Mouse (Mus musculus): ENCODE results near the gene B3gnt3.

B3gnt3 gene

DNA sequence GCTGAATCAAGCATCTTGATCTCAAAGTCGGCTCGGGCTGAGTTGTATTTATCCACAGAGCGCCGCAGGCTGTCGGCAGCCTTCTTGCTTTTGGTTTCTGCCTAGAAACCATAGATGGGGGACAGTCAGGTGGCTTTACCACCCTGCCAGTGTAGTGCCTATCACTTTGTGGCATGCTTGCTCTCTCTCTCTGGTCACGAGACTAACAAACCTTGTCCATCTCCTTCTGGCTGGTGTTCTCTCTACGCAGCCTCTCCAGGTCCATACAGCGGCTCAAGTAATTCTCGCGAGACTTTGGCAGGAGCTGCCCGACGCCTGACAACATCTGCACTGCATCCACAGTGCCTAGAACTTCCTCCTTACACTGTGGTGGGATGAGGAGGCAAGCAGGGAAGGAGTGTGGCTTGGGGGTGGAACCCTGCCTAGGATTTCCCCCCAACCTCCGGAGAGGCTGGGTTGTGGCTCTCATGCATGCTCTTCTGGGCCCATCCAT lies 15.0 kb upstream of the B3gnt3 start:
- TF ChIP-seq GATA4 (IDR thresholded peaks at IDR 0.05; ENCODE audit: insufficient replicate concordance, low read length): no peak

GRCm38 (mm10) chr8:71715531-71715930 lies 13.9 kb upstream of the B3gnt3 start:
- no peak for TF ChIP-seq GATA4 (IDR thresholded peaks at IDR 0.05; ENCODE audit: insufficient replicate concordance, low read length)

- TF ChIP-seq GATA4 (IDR thresholded peaks at IDR 0.05; ENCODE audit: insufficient replicate concordance, low read length): no peak
These were observed 10.0 kb upstream of the B3gnt3 start for GRCm38 (mm10) chr8:71711574-71711973.

DNA sequence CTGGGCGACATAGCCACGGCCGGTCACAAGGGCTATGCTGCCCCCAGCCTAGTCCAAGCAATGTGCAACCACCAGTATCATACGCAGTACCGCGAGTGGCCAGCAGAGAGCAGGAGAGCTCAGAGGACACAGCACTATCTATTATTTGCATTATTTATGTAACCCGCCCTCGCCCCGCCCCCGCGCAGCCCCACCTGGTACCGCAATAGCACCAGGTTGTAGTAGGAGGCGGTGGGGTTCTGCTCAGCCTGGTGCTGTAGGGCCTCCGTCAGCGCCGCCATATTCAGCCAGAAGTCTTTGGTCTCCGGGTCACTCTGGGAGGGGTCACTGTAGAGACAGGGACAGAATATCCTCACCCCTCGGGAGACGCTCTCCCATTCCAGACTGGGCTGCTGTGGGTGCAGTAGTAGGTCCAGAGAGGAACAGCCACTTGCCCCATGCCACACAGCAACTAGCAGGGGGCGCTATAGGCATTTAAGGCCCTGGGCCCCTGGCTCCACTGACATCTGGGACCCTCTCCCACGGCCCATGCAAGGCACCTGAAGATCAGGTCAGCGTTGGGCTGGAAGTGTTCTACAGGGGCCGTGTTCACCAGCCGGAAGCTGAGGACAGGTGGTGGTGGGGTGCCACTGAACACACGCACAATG lies 8.3 kb upstream of the B3gnt3 start:
- no peak for TF ChIP-seq GATA4 (IDR thresholded peaks at IDR 0.05; ENCODE audit: insufficient replicate concordance, low read length)

- TF ChIP-seq GATA4 (IDR thresholded peaks at IDR 0.05; ENCODE audit: insufficient replicate concordance, low read length): no peak
These were observed 7.7 kb upstream of the B3gnt3 start for GRCm38 (mm10) chr8:71709134-71709799.

- TF ChIP-seq GATA4 (IDR thresholded peaks at IDR 0.05; ENCODE audit: insufficient replicate concordance, low read length): no peak
These were observed 6.3 kb upstream of the B3gnt3 start for GRCm38 (mm10) chr8:71707874-71708273.

DNA sequence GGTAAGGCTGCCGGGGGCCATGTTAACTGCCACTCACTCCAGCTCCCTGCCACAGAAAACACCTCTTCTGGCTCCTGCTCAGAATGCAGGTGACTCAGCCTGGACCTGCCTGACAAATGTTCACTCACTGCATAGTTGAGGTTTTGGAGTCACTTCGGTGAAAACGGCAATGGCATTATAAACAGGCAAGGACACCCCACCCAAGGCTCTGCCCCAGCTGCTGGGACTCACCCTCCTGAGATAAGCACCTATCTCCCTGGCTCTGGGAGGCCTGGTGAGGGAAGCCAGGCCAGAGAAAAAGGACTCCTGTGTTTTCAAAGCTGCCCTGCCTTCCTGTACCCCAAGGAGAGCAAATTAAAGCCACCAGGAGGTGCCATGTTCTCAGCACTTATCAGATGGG lies 1.3 kb upstream of the B3gnt3 start:
- no peak for TF ChIP-seq GATA4 (IDR thresholded peaks at IDR 0.05; ENCODE audit: insufficient replicate concordance, low read length)

- no peak for TF ChIP-seq GATA4 (IDR thresholded peaks at IDR 0.05; ENCODE audit: insufficient replicate concordance, low read length)
These were observed 471 bp upstream of the B3gnt3 start for GRCm38 (mm10) chr8:71702087-71702432.

- no peak; the same call in 1 of the 2 replicates for TF ChIP-seq GATA4 (IDR thresholded peaks at IDR 0.05; ENCODE audit: insufficient replicate concordance, low read length)
These were observed 908 bp downstream of the B3gnt3 start for GRCm38 (mm10) chr8:71700493-71701269.

DNA sequence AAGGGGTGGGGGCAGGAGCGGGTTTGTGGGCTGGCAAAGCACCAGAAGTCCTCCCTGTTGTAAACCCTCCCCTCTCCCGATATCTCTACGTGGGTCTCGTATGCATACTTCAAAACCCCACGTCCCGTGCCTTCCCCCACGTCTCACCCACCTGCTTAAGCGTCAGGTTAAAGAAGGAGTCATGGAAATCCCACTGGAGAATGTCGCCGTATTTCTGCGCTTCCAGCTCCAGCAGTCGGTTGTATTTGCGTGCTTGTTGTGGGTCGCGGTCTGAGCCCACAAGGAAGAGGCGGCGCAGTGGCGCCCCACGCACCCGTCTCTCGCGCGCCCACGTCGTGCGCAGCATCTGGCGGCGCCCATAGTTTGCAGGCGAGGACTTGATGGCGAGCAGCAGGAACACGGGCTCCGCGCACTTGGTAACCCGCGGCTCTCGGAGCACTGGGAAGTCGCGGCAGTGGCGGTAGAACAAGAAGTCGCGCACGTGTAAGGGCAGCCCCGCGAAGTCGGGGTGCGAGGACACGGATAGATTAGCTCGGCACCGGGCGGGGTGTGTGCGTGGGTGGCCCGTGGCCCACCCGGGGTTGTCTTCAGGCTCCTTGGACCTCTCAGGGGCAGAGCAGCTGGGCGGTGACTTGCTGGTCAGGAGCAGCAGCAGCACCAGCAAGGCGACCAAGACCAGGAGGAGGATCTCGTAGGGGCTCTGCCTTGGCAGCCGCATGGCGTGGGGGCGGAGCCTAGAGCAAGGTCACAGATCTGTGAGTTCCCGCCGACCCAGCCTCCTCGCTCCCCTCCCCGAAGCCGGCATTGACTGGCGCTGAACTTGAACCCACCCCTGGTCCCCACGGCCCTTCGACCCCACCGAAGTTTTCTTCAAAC lies 8.2 kb downstream of the B3gnt3 start:
- TF ChIP-seq GATA4 (IDR thresholded peaks at IDR 0.05; ENCODE audit: insufficient replicate concordance, low read length): no peak

DNA sequence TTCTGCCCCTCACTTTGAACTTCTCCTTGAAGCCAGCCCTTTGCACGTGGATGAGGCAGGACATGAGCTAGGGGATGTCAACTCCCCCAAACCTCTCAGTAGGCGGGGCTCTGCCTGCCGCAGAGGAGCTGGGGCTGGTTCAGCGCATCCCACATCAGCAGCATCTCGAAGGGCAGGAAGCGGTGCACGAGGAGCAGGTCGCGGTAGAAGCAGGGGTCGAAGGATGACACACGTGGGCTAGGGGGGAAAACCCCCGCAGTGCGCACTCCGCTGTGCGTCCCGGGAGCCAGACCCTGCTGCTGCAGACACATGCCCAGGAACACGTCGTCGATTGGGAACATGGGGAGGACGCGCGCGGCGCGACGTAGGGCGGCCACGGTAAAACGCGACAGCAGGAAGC lies 9.1 kb downstream of the B3gnt3 start:
- no peak for TF ChIP-seq GATA4 (IDR thresholded peaks at IDR 0.05; ENCODE audit: insufficient replicate concordance, low read length)

DNA sequence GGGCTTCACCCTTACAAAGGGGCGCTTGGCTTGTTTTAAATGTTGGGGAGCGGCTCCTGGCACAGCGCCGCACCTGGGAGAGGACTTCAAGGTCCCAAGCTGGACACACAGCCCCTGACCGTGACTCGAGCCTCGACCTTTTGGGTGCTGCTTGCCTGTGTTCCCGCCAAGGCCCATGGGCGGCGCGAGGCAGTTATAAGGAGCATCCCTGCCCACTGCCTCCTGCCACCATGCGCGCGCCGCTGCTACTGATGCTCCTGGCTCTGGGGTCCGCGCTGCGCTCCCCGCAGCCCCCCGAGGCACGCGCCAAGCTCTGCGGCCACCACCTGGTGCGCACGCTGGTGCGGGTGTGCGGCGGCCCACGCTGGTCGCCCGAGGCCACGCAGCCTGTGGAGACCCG lies 12.6 kb downstream of the B3gnt3 start, which contains the start of gene Insl3:
Gene Insl3, plus strand, starts transcription at position 187 of the 400 bp plus-strand sequence.
- TF ChIP-seq GATA4 (IDR thresholded peaks at IDR 0.05; ENCODE audit: insufficient replicate concordance, low read length): no peak

- no peak for TF ChIP-seq GATA4 (IDR thresholded peaks at IDR 0.05; ENCODE audit: insufficient replicate concordance, low read length)
These were observed 14.0 kb downstream of the B3gnt3 start for GRCm38 (mm10) chr8:71687616-71688015.

GRCm38 (mm10) chr8:71686143-71686734 lies 15.3 kb downstream of the B3gnt3 start:
- no peak for TF ChIP-seq GATA4 (IDR thresholded peaks at IDR 0.05; ENCODE audit: insufficient replicate concordance, low read length)

- no peak for TF ChIP-seq GATA4 (IDR thresholded peaks at IDR 0.05; ENCODE audit: insufficient replicate concordance, low read length)
These were observed 16.0 kb downstream of the B3gnt3 start for GRCm38 (mm10) chr8:71685573-71685972.

All from liver, adult (tissue).